Mouse (Mus musculus): ENCODE results near the gene Zfp217. TPM values are rescaled to one million over a fixed set of nuclear protein-coding genes. Genes with fewer than 3 reads are reported as not detected.
A peak's percentile ranks its signal among the peaks of the same experiment; 100 is the strongest.

Gene Zfp217
- total RNA-seq, 2 experiments from 2014 or later: 7.7 to 10.1 TPM

DNA sequence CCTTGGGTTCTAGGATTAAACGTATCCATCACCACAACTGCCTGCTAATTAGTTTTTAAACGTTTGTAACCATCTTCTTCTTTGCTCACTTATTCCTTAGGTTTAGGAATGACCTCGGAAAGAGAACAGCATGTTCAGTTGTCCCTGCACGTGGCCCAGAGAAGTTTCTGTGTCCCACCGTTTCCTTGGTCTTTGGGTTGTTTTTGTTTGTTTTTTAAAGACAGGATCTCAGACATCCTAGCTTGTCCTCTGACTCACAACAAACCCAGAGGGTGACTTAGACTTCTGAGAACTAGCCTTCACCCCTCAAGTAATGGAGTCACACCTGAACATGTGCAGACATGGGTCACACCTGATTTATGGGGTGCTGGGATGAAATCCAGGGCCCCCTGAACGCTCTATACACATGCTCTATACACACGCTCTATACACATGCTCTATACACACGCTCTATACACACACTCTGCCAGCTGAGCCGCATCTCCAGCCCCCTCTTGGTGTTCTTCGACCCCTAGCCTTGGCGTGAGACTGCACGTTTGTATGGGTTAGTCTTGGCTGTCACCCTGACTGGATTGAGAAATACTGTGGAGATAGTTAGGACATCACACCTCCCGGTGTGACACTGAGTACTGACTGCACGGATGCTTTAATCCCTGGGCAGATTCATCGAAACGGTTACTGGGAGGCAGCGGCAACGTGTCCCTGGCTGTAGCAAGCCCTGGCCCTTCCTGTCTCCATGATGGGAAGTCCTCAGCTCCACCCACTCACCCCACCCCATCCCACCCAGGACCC, 16.0 kb upstream of the Zfp217 start:
- intact Hi-C loops (cut with DNase I; ENCODE audit: low total_unique reads): no loop called here
- no peak for DNase-seq

GRCm38 (mm10) chr2:170159795-170160568, 12.1 kb upstream of the Zfp217 start:
- DNase-seq: no peak
- intact Hi-C loops (cut with DNase I; ENCODE audit: low total_unique reads): no loop called here

GRCm38 (mm10) chr2:170158987-170159386, 11.1 kb upstream of the Zfp217 start:
- DNase-seq: no peak
- intact Hi-C loops (cut with DNase I; ENCODE audit: low total_unique reads): no loop called here

DNA sequence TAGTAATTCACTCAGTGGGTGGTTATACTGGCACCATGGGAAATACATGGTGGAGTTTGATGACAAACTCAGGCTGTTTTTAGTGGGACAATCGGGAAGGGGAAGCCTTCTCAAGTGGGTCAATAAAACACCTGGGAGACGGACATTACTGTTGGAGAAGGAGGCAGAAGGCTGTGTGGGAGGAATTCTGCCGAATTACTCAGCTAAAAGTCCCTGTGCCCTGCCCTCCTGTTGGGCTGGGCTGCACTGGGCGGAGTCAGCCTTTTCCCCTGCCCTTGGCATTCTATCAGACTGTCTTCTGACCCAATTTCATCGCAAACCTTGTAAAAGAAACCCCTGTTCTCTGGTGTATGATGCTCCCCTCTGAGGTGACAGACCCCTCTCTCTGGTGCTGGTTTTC, 10.3 kb upstream of the Zfp217 start:
- intact Hi-C loops (cut with DNase I; ENCODE audit: low total_unique reads): no loop called here
- no peak for DNase-seq

DNA sequence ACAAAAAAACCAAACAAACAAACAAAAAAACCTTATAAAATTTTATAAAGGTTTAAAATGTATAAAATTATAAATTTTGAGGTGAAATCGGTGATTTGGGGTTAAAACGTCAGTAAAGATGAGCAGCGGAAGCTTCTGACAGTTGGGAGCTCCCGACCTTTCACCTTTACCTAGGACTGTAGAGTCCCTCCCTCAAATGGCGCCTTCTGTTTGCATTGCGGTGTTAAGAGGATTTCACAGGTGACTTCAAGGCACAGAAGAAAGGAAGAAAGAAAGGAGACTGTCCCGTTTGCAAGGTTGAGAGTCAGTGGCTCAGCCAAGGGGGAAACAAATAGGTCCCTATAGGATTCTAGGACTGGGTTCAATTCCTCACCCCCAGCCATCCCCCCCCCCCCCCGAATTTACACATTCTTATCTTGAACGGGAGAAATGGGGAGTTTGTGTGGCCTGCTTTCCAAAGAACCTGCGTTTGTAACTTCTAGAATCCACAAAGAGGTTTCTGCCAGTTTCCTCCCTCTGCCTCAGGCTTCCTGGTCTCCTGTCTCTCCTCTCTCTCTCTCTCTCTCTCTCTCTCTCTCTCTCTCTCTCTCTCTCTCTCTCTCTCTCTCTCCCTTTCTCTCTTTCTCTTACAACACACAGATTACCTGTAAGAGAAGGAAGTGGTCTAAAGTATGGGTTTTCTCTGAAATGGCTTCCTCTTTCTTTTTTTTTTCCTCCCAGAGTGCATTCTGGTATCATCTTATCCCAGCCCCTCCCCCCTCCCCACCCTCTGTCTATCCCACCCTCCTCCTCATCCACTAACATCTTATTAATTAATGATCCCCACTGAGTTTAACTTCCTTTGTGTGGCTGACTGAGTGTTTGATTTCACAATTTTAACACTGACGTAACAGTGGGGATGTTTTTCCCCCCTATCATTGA, 9.6 kb upstream of the Zfp217 start:
- intact Hi-C loops (cut with DNase I; ENCODE audit: low total_unique reads): no loop called here
- DNase-seq: no peak

DNA sequence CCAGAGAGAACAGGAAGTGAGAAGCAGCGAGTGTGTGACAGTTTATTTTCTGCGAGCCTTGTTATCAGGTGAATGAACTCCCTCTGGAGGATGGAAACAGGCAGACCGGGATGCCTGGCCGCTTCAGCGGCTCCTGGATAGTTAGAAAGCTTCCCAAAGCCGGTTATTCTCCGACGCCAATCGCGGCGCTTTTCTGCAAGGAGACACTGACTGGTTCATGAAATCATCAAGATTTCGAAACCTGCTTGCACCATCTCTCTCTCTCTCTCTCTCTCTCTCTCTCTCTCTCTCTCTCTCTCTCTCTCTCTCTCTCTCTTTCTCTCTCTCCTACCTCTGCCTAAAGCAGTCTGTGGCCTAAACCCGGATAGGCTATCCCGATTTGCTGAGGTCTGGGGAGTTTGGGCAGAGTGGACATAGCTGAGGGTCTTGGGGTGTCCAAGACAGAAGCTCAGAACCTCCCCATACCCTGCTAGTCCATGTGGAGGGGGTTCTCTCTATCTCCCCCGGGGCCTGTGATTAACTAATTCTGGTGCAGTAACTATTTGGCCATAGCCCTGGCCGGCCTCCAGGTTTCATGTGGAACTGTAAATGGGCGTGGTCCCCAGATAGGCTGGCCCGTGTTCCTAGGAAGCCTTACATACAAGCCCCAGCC, 7.3 kb upstream of the Zfp217 start:
- DNase-seq: peak; percentile 69
- intact Hi-C loops (cut with DNase I; ENCODE audit: low total_unique reads): no loop called here

GRCm38 (mm10) chr2:170154738-170155088, 6.8 kb upstream of the Zfp217 start:
- intact Hi-C loops (cut with DNase I; ENCODE audit: low total_unique reads): no loop called here
- no peak for DNase-seq

GRCm38 (mm10) chr2:170154301-170154721, 6.4 kb upstream of the Zfp217 start:
- intact Hi-C loops (cut with DNase I; ENCODE audit: low total_unique reads): no loop called here
- no peak for DNase-seq

DNA sequence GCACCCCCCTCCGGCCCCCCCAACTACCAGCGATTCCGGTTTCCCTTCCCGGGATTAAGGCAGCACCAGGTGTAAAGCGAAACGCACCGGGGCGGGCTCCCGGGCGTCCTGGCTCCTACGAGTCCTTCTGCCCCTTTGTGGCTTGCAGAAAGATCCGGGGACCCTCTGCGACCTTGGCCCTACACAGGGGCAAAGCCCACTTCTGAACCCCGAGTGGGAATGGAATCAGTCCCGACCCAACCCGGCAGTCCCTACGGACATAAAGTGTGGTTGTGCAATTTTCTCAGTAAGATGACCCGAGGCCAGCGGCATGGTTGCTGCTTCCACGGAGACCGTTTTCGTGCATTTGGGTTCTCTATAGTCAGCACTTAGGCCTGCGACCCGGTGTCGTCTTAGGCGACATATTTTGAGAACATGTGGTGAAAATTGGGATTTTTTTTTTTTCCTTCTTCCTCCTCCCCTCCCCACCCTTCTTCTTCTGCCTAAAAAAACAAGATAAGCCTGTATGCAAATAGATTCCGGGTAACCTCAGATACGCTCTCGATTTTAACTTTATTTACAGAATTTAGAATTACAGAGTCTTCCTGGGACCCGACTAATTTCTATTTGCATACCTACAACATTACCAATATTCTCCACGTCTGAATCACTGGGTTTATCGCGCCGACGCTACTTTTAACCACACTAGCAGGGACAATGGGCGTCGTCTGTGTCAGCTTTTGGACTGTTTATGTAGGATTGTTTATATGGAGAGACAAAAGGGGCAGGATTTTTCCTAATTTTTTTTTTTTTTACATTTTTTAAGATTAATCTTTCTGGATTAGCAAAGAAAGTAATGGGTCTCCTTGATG, 5.7 kb upstream of the Zfp217 start:
- intact Hi-C loops (cut with DNase I; ENCODE audit: low total_unique reads): no loop called here
- DNase-seq: peak; percentile 50

DNA sequence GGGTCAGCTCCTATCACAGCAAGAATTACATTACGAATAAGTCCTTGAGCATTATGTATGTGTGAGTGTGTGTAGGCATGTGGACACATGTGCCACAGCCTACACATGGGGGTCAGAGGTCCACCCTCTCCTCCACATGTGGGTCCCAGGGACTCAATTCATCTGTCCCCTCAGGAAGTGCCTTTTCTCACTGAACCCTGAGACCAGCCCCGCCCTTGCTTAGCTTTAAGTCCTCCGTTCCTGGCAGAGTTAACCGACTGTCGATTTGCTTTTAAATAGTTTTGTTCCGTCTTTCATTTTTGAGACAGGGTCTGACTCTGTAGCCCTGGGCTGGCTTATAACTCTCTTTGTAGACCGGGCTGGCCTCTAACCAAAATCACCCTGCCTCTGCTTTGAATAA, 5.0 kb upstream of the Zfp217 start:
- DNase-seq: no peak
- intact Hi-C loops (cut with DNase I; ENCODE audit: low total_unique reads): no loop called here

DNA sequence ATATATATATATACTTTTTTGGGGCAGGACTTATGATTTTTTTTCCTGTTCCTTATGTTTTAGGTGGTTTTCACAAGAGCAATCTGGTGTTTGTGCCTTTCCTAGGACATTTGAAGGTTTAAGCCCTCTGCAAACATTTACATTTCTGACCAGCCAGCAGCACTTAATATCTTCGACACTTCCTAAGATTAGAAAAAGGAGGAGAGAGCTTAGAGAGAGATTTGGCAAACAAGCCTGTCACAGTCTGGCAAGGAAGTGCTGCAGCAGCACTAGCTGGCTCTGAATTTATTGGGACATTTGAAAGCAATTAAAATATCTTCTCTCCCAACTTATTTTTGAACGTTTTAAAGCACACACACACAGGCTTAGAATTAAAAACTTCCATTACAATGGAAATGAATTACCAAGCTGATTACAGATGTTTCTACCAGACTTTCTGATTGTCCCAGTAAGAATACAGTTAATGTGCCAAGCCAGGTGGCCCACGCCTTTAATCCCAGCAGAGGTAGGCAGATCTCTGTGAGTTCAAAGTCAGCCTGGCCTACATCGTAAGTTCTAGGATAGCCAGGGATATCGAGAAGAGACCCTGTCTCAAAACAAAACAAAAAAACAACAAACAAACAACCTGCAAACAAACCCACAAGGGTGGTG, 4.3 kb upstream of the Zfp217 start:
- intact Hi-C loops (cut with DNase I; ENCODE audit: low total_unique reads): no loop called here
- no peak for DNase-seq

DNA sequence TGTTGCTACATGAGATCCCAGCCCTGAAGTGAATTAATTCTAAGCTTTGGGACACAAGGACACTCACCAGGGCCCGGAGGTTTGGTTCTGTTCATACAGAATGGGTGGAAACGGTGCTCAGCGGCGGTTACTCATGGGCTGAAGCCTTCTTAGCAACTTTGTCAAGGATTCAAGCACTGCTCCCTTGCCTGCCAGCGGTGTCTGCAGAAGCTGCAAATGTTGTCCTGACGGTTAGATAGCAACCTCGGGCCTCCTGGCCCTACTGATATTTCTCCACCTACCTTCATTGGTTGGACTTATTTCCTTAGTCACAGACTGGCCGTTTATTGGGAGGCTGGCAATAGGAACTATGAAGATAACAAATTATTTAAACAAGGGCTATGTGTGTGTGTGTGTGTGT, 3.6 kb upstream of the Zfp217 start:
- DNase-seq: no peak
- intact Hi-C loops (cut with DNase I; ENCODE audit: low total_unique reads): no loop called here

- intact Hi-C loops (cut with DNase I; ENCODE audit: low total_unique reads): no loop called here
- no peak for DNase-seq
Observed at GRCm38 (mm10) chr2:170148828-170149227, 925 bp upstream of the Zfp217 start.

- intact Hi-C loops (cut with DNase I; ENCODE audit: low total_unique reads): no loop called here
- no peak for DNase-seq
Observed at GRCm38 (mm10) chr2:170147170-170147569, 733 bp downstream of the Zfp217 start.

- intact Hi-C loops (cut with DNase I; ENCODE audit: low total_unique reads): no loop called here
- DNase-seq: no peak
Observed at GRCm38 (mm10) chr2:170144343-170144742, 3.6 kb downstream of the Zfp217 start.

GRCm38 (mm10) chr2:170143861-170144260, 4.0 kb downstream of the Zfp217 start:
- no peak for DNase-seq
- intact Hi-C loops (cut with DNase I; ENCODE audit: low total_unique reads): no loop called here

- no peak for DNase-seq
- intact Hi-C loops (cut with DNase I; ENCODE audit: low total_unique reads): no loop called here
Observed at GRCm38 (mm10) chr2:170142542-170142941, 5.4 kb downstream of the Zfp217 start.

- intact Hi-C loops (cut with DNase I; ENCODE audit: low total_unique reads): no loop called here
- DNase-seq: no peak
Observed at GRCm38 (mm10) chr2:170141481-170141880, 6.4 kb downstream of the Zfp217 start.

Data from gastrocnemius, postnatal 14 days (tissue).